Mouse (Mus musculus) left cerebral cortex, adult 11 months (tissue): ENCODE results near the gene Arhgef16.

ENCODE experiments used
- DNase-seq: peaks from one replicate; pipeline ENCODE4 v3.0.0; 2022; ENCODE audit warnings: low spot score

Gene Arhgef16

DNA sequence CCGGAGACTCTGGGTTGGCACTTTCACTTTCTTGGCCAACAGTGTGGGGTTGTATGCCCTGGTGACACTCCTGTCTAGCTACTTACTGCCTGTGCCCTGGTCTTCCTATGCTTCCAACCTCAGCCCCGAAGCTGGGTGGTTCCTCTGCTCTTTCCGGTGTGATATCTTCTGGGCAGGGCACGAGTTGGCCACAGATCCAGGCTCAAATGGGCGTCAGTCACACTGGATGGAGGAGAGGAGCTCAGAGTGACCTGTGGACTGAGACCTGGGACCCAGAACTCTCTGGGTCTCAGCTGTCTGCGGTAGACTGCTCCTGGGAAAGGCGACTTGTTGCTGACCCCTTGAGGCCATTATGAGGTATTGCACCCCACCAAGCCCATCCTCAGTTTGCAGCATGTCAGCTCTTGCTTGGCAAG is at the start of gene Arhgef16:
TSS of gene Arhgef16 (minus strand) at position 211 of the 416 bp plus-strand sequence.
- DNase-seq = peak; percentile 24

DNA sequence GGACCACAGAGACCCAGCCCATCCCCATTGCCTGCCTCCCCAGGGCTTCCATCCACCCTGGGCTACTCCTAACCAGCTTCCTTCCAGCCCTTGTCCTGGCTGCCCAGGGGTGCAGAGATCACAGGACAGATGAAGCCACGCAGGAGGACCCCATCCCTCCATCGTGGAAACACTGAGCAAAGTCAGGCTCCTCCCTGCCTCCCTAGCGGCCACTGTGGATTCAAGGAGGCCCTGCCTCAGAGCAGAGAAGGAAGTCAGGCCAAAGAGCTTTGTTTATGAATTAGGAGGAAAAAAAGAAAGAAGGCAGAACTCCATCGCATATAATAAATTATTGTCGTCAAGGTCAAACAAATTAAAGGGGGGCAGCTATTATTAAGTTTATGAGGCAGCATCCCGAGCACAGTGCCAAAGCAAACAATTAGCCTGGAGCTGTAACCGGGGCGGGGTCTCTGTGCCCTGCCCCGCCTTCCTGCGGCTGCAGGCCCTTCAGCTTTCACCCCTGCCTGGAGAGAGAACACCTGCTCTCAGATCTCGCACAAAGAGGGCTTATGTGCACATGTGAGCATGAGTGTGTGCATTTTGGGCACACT is 46.8 kb upstream of the Arhgef16 start:
- no peak for DNase-seq

DNA sequence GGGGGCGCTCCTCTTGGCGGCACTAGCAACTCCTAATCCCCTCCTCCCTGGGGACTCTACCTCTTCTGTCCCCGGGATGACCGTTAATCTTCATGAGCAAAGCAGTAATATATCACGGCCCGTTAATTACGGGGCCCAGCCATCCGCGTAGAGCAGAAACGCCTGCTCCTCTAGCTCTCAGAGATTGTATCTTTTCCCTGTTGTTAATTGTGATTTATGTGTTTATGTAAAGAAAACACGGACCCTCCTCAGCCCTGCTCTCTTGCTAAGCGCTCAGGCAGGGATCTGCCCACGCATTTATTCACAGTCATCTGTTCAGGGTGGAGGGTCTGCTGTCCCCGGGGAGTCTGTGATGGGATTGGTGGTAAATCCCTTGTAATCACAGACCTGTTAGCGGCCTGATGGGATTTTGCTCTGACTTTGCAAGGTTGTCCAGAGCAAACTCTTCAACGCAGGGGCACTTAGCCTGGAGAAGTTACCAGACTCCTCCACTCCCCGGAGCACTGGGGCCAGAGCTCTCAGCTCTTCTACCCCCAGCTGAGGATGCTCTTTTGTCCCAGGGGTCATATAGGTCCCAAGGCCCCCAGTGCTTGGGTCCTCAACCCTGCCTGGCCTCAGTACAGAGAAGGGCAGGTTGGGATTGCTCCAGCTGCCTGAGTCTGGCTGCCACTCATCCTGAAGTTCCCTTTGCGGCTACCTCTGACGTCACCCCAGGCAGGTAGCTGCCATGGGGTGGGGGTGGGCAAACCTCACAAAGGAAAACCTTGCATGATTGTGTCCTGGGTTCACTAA is 45.5 kb upstream of the Arhgef16 start:
- DNase-seq = no peak

DNA sequence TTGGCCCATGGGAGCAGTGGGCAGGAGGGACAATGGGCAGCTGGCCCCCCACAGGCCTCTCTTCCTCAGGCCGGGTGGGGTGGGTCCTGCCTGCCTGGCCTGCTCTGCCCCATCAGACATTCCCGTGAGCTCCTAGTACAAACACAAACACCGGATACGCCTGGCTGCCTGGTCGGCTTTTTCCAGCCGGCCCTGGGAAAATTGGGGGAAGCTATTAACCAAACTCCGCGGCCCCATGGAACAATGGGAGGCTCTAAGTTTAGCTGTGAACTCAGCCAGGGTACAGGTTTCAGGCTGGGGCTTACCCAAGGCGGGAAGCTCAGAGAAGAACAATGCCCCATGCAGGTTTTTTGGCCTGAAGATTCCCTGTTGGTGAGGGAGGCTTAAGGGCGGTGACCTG is 35.2 kb upstream of the Arhgef16 start:
- no peak for DNase-seq

DNA sequence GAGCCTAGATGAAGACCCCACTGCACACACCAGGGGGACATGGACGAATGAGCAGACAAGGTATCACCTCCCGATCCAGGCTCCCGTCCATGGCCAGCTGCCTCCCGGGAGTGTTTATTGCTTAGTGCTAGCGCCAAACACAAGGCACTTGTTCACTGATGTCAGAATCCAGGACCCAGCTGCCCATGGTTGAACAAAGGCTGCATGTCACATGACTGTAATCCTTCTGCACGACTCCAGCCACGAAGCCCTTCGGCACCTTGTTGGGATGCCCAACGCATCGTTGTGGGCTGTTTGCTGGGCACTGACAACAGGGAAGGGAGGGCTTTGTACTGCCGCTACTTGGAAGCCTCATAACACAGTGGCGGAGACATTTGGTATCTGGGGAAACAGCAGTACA is 34.3 kb upstream of the Arhgef16 start, which contains the start of gene B230104I21Rik:
TSS of gene B230104I21Rik (plus strand) at position 367 of the 400 bp plus-strand sequence.
- DNase-seq = peak; percentile 25

DNA sequence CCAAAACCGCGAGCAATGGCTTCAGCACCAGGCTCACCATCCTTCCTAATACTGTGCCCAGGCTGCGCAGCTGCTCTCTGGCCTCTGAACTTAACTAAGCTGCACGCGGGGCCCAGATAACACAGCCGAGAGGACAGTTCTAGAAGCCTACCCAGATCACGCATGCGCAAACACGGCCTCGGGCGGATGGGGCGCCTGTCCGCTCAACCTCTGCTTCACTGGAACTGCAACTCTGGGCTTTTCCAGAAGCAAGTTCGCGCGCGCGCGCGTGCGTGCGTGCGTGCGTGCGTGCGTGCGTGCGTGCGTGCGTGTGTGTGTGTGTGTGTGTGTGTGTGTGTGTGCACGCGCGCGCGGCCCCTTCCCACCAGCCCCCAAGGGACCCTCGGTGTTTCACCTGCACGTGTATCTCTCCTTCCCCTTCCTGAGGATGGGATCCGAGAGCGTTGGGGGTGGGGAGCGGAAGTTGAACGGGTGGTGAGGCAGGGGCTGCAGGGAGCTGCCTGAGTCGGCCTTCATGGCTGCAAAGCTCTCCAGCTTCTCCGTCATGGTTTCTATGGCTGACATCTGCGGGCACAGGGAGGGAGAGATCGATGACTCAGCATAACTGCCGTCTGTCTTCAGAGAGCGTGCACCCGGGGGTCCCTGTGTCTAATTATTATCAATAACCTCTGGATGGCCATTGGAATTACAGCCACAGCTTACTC is 33.4 kb upstream of the Arhgef16 start:
- DNase-seq = no peak

DNA sequence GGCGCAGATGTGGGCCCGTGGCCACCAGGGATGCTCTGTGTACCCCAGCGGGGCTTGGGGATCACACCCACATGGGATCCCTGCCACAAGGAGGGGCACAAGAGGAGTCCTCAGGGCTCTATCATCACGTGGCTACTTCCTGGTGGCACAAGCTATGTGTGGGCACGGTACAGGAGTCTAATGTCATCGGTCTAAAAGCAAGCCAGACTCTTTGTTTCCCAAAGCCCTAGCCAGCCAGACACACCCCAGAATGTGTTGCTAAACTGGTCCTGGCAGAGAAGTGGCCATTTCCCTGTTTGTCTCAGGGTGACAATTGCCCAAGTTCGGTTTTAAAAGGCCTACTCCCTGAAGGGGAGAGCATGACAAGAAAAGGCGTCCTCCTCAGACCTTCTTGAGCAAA is 31.8 kb upstream of the Arhgef16 start:
- no peak for DNase-seq

DNA sequence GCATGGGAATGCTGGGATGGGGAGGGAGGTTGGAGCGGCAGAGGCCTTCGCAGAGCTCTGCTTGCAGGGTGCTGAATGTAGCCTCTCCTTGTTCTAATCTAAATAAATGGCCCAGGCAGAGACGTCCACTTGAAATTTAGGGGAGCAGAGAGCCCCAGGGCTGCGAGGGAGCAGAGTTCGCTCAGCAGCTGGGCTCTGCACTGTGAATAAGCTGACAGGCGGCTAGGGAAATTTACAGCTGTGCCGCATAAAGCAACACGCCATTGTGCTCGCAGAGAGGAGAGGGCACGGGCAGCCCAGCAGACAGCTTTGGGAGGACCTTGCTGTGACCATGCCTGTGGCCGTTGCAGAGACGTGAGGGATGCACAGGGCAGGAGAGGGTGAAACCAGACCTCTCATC is 29.8 kb upstream of the Arhgef16 start:
- no peak for DNase-seq

DNA sequence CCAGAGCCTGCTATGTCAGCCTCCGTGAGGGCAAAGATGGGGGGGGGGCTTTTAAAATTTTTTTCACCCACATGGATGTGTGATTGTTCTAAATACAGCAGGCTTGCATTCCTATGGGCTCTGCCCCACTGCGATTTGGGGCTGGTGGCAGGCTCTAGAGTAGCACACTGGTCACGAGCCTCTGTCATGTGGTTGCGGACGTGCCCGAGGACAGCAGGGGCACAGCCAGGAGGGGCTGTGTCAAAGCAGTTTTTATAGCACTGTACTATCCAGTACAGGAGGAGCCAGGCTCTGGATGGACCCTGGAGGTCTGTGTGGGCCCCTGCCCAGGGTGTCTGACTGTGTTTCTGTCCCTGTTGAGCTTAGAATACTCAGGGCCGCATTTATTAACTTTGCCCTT is 28.5 kb upstream of the Arhgef16 start:
- DNase-seq = no peak

DNA sequence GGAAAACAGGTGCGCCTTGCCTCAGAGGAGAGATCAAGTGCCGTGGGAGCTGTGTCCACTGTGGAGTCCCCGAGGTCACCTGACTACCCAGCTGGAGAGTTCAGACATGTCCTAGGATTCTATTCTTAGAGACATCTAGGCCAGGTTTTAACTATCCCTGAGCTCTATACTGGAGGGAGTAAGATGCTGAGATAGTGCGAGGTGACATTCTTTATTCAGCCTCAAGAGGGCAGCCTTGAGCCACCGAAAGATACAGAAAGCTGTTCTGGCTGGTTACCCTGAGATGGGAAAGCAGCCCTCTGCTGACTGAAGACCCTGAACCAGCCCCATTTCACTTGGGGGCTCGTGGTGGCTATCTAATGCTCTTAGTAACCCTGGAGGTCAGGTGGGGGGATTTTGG is 27.4 kb upstream of the Arhgef16 start:
- DNase-seq = peak; percentile 44

DNA sequence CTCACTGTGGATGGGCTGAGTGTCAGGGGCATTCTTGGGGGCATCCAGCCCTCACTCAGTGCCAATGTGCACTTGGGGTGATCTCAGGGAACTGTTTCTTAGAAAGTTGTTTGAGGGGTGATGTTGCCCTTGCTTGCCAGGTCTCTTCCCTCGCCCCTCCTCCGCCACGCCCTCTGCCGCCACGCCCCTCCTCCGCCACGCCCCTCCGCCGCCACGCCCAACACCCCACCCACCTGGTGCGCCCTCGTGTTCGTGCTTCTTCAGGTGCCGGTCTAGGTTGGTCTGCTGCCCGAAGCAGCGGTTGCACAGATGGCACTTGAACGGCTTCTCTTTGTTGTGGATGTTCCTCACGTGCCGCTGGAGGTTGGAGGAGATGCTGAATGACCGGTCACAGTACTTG is 27.0 kb upstream of the Arhgef16 start:
- DNase-seq = no peak

DNA sequence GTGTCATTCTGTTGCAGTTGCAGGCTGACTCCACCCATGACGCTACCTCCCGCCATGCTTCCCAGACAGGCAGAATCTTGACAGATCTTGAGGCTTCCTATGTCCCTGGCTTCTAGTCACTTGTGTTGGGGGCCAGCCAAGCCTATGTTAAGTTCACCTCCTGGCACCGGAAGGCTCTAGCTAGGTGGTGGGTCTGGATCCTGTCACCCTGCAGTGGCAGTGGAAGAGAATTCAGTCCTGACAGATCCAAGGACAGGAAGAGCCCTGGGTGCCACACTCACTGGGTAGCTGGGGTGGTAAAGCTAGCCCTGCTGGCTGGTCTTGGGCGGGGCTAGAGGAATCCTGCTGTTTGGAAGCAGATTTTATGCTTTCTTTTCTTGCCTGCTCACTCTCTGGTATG is 23.9 kb upstream of the Arhgef16 start:
- no peak for DNase-seq

DNA sequence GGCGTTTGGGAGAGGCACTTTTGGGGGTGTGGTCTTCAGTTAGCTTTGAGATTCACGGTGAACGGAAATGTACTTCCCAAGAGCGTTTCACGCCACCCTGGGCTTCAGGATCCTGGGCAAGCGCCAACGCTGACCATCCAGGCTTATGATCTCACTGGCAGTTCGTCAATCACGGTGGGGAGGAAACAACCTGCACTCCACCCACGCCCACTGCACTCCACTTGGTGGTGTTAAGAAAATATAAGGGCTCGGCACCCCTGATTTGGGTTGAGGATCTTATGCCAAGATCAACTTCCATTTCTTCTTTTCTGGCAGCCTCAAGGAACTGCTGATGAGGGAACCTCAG is 12.1 kb upstream of the Arhgef16 start:
- DNase-seq = no peak

DNA sequence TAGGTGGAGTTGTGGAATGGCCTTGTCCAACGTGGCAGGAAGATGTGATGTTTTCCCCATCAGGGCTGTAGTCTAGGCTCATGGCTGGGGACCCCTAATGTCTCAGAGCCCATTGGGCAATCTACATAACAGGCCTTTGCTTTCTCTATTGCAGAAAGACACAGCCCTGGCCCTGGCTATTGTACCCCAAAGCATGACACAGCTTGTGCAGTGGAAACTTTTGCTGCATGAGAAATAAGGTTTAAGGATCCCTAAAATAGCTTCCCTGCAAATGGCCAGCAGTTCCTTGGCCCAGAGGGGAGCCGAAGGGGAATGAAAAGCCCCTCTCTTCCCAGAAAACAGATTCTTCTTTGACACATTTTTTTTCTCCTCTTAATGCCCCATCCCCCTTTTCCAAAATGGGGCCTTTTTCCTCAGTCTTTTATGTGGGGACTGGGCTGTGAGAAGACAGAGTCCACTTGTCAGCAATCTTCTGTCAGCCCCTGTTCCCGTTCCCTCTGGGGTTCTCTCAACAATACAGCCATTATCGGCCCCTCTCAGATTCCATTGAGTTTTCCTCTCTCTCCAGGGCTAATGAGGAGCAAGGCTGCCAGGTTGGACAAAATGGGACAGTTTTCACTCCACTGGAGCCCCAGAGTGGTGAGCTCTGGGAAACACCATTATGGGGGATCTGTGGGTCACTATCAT is 11.6 kb upstream of the Arhgef16 start:
- DNase-seq = peak; percentile 39

DNA sequence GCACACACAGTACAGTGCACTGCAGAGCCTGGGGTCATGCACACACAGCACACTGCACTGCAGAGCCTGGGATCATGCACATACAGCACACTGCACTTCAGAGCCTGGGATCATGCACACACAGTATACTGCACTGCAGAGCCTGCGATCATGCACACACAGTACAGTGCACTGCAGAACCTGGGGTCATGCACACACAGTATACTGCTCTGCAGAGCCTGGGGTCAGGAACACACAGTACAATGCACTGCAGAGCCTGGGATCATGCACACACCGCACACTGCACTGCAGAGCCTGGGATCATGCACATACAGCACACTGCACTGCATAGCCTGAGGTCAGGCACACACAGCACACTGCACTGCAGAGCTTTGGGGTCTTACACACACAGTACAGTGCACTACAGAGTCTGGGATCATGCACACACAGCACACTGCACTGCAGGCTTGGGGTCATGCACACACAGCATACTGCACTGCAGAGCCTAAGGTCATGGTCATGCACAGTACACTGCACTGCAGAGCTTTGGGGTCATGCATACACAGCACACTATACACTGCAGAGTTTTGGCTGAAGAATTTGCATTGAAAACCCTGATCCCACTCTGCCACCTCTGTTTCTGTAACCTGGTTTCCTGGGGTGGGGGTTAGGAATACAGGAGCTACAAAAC is 10.8 kb upstream of the Arhgef16 start:
- no peak for DNase-seq

DNA sequence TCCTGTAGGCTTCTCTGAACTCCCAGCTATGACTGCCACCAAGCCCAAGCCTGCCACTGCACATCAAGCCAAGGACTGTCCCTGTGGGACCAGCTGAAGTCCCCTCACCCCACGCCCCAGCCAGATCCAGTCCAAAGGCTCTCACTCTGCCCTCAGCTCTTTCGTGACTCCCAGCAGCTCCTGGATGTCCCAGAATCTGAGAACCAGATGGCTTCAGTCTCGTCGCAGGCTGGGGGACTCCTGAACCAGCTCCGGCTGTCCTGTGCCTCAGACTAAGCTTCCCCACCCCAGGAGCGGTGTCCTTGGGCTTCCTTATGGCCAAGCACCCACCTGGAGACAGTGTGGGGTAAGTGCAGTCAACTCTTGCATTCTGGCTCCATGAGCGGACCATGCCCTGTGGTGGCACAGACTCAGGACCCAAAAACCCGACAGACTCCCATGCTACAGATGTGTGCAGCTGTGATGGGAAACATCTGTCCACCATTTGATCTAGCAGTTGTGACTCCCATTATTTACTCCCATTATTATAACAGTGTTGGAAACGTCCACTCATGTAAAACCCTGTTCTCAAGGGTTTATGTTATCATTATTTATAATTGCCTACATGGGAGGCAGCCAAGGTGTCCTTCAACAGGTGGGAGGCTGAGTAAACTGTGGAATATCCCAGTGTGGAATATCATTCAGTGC is 9.2 kb upstream of the Arhgef16 start:
- no peak for DNase-seq

DNA sequence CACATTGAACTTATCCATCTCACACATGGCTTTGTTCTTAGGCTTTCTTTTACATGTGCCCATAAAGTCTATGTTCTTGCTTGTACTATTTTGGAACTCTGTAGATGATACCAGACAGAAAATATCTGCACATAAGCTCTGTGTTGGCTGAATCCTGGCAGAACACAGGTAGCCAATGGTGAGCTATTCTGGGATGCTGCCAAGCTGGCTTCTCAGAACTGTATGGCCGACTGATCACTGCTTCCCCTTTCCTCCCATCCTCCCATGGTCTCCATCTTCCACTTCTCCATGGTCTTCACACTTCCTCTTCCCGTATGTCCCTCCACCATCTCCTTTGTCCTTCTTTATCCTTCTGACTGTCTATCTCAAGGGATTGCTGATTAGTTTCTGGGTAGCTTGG is 7.7 kb upstream of the Arhgef16 start:
- no peak for DNase-seq

DNA sequence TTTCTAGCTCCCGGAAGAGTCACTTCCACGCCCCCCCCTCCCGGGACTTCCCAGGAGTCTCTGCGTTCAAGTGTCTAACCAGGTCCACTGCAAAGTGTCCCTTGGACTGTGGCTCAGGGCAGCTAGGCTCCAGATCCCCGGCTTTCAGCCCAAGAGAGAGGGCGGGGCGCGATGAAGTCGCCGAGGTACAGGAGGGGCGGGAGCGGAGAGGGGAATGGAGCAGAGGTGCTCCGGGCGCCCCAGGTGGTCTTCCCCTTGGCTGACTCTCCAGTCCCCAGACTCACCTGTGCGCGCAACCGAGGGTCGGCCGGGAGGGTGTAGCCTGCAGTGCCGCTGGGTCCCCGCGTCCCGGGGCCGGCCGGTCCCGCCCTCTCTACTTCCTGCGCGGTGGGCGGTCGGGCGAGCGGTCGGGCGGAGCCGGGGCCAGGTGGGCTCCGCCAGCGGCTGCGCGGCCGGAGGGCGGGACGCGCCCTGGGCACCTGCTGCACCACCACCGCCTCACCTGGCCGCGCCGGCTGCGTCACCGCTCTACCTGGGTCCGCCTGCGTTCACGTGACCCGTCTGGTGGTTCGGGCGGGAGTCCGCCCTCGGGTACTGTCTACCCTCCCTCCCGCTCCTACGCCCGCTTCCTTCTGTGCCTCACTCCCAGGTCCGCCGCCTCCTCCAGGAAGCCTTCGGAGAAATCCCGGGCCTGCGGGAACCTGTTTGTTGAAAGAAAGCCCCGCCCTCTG is 1.8 kb downstream of the Arhgef16 start:
- no peak for DNase-seq

DNA sequence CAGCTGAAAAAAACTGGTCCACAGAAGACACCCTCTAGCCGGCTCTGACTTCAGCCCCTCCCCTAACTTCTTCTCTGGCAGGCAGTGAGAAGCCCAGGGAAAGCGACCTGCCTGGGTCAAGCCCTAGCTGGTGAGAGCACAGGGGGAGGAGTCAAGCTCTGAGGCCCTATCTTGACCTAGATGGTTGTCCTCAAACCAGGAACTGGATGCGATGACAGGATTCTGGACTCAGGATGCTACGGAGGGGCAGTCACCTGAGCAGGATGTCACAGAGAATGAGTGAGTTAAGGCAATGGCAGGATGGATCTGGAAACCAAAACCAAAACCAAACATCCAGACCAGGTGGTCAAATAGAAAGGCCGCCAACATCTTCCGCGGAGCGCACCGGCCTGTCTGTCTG is 3.7 kb downstream of the Arhgef16 start:
- DNase-seq = no peak

DNA sequence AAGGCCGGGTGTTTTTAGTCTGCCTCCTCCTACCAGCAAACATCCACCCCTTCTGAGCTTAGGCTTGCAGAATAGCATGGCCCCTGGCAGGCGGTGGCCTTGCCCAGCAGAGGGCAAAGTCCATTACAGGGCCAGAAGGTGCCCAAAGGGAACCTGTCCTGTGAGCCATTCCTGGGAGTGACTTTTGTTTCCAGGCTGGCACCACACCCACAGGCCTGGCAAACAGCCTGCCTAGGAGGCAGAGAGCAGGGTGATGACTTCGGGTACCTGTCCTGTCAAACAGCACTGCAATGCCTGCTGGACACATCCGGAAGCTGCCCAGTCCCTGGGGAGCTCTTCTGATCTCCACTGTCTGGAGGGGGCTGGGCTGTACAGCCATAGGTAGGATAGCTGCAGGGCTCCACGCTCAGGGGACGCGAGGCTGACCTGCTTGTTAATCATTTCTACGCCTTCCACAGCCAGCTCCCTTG is 7.2 kb downstream of the Arhgef16 start:
- no peak for DNase-seq

DNA sequence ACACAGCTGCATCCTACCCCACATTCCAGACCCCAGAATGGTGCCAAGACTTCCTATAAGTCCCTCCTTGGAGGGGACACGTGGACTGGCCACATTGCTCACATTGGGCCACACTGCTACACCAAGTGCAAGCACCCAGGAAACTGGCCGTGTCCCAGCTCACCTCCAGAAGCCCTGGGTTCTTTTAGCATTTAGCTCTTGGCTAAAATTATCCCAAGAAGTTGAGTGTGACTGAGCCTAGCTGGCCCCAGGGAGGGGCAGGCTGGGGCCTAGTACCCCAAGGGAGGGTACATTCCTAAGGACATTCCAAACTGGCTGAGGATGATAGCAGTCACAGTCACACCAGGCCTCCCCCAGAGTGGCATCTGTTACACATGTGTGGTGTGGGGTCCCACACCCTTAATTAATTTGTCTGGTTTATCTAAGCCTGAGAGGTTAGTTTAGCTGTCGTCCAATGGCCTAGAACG is 7.7 kb downstream of the Arhgef16 start:
- no peak for DNase-seq
